Mouse (Mus musculus): ENCODE data around the gene Cideb. TPM values are rescaled to one million over a fixed set of nuclear protein-coding genes. Genes with fewer than 3 reads are reported as not detected.

The Cideb gene
- total and polyA plus RNA-seq, 3 experiments, result 0.61 to 2.3 TPM; not detected in 1

DNA sequence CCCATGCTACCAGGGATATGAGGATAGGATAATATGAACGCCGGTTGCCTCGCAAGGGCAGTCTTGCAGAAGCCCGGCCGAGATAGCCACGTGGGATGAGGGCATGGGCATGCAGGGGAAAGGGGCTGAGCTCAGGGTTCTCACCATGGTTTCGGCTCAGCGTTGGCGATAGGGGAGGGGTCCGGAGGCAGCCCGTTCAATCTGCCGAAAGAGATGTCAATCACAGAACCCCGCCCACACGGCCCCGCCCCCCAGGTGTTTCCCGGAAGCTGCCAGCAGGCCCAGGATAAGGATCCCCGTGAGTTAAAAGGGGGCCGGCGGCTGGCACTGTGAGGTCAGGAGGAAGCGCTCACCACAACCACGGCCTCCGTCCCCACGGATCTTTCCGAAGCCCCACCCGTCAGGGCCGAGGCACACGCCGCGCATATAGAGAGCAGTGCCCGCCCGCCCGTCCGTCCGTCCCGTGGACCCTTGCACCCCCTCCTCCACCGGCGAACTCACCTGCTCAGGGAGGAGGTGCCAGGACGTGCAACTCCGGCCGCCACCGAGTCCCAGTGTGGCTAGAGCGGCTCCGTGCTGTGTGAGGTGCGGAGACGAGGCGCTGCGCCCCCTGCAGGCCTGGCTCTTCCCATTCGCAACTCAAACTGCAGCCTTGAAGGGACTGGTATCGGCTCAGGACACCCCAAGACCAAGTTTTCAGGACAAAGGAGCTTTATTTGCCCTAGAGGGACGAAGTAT, 36.4 kb downstream of the Cideb start, which contains the start of gene Rabggta:
Rabggta (minus strand) TSS at position 564 of the 738 bp plus-strand sequence.
- TF ChIP-seq ZC3H11A (IDR thresholded peaks at IDR 0.05; ENCODE audit: low read depth, low read length), result no peak
- no peak for TF ChIP-seq ZNF384 (IDR thresholded peaks at IDR 0.05; ENCODE audit: low read depth, low read length)
- peak; percentile 57; the same call in 1 of the 2 replicates for TF ChIP-seq BHLHE40 (IDR thresholded peaks at IDR 0.05; ENCODE audit: low read depth, low read length)
- TF ChIP-seq ZKSCAN1 (IDR thresholded peaks at IDR 0.05; ENCODE audit: borderline replicate concordance, low read depth, low read length), result no peak
- peak; percentile 87 for TF ChIP-seq MAX (IDR thresholded peaks at IDR 0.05; ENCODE audit: low read length)
- TF ChIP-seq UBTF (IDR thresholded peaks at IDR 0.05; ENCODE audit: low read depth, low read length), result no peak
- peak; percentile 90 for TF ChIP-seq ELF1 (IDR thresholded peaks at IDR 0.05; ENCODE audit: low read depth, low read length)
- TF ChIP-seq MEF2A (IDR thresholded peaks at IDR 0.05; ENCODE audit: borderline replicate concordance, low read depth, low read length), result peak; percentile 48; the same call in 1 of the 2 replicates
- peak; percentile 59; the same call in 1 of the 2 replicates for TF ChIP-seq ETS1 (conservative IDR thresholded peaks at IDR 0.05; ENCODE audit: low read depth, low read length)
- TF ChIP-seq KAT2A (IDR thresholded peaks at IDR 0.05; ENCODE audit: insufficient replicate concordance, low read length), result 0 out of 2 replicates have a peak, but pooled peaks have one; percentile 59
- peak; percentile 85 for TF ChIP-seq GABPA (IDR thresholded peaks at IDR 0.05; ENCODE audit: insufficient replicate concordance, low read depth, low read length)
- TF ChIP-seq TBP (conservative IDR thresholded peaks at IDR 0.05; ENCODE audit: low read depth, low read length), result 0 out of 2 replicates have a peak, but pooled peaks have one; percentile 27
- peak; percentile 83 for TF ChIP-seq HCFC1 (IDR thresholded peaks at IDR 0.05; ENCODE audit: low read depth, low read length)
- TF ChIP-seq POLR2A (IDR thresholded peaks at IDR 0.05; ENCODE audit: low read depth, low read length), result peak; percentile 75
- peak; percentile 55 for TF ChIP-seq NELFE (IDR thresholded peaks at IDR 0.05; ENCODE audit: low read depth, low read length)
- TF ChIP-seq IRF4 (IDR thresholded peaks at IDR 0.05; ENCODE audit: low read depth, low read length), result peak; percentile 67
- TF ChIP-seq E2F4 (IDR thresholded peaks at IDR 0.05; ENCODE audit: insufficient replicate concordance, low read depth, low read length), result no peak
- TF ChIP-seq CTCF (conservative IDR thresholded peaks at IDR 0.05 in 1 of 2, IDR thresholded peaks at IDR 0.05 in 1 of 2; ENCODE audit: low read depth in 2 of 2, low read length in 2 of 2), result peak; percentile 46 to 90
- no peak for TF ChIP-seq RCOR1 (conservative IDR thresholded peaks at IDR 0.05; ENCODE audit: low read depth, low read length)
- peak; percentile 90; the same call in 1 of the 2 replicates for TF ChIP-seq MYC (IDR thresholded peaks at IDR 0.05; ENCODE audit: low read depth, low read length)
- TF ChIP-seq USF1 (IDR thresholded peaks at IDR 0.05; ENCODE audit: low read depth, low read length), result peak; percentile 21
- no peak; the same call in 1 of the 2 replicates for TF ChIP-seq CHD2 (IDR thresholded peaks at IDR 0.05; ENCODE audit: low read length)
- no peak for TF ChIP-seq EP300 (IDR thresholded peaks at IDR 0.05; ENCODE audit: low read length)
- no peak for TF ChIP-seq MAFK (IDR thresholded peaks at IDR 0.05; ENCODE audit: insufficient replicate concordance, low read length)
- TF ChIP-seq MAZ (IDR thresholded peaks at IDR 0.05; ENCODE audit: low read depth, low read length), result peak; percentile 30; the same call in 1 of the 2 replicates
- peak; percentile 95 for TF ChIP-seq MXI1 (IDR thresholded peaks at IDR 0.05; ENCODE audit: low read depth, low read length)
- peak; percentile 15; the same call in 1 of the 2 replicates for TF ChIP-seq SMC3 (IDR thresholded peaks at IDR 0.05; ENCODE audit: low read depth, low read length)
- peak; percentile 20; the same call in 1 of the 2 replicates for TF ChIP-seq NRF1 (IDR thresholded peaks at IDR 0.05; ENCODE audit: low read depth, low read length)
- TF ChIP-seq SIN3A (IDR thresholded peaks at IDR 0.05; ENCODE audit: low read length), result peak; percentile 75
- peak; percentile 92 for TF ChIP-seq TCF12 (IDR thresholded peaks at IDR 0.05; ENCODE audit: low read depth, low read length)
- TF ChIP-seq RAD21 (IDR thresholded peaks at IDR 0.05; ENCODE audit: low read depth, low read length), result no peak

More for the DNA sequence above, 36.4 kb downstream of the Cideb start, which contains the start of gene Rabggta:
- Histone ChIP-seq H3K4me2 (ENCODE audit: insufficient read depth, low read depth, poor library complexity, severe bottlenecking) (peak within 1 kb of the TSS; percentile 58), H3K27me3 (replicated peaks) (peaks cover 12% of the 10 kb centered on the region), H3K36me3 (replicated peaks in 1 of 2; ENCODE audit: control insufficient read depth in 1 of 2, insufficient read depth in 1 of 2, low read length in 1 of 2) (peaks cover 29 to 38% of the 10 kb centered on the region in 2 experiments), H3K4me3 (replicated peaks in 1 of 3; ENCODE audit: low read depth in 2 of 3, low read length in 2 of 3, poor library complexity in 1 of 3) (peak within 1 kb of the TSS; percentile 44 to 84 (median 65)), H3K9me3 (replicated peaks; ENCODE audit: low read length) (no peaks in the 10 kb centered on the region), H3K4me1 (ENCODE audit: control insufficient read depth in 1 of 2, insufficient read depth in 2 of 2) (peaks cover 15 to 40% of the 10 kb centered on the region in 2 experiments), H3K9ac (ENCODE audit: insufficient read depth, low read depth) (peak within 1 kb of the TSS; percentile 62), H3K27ac (ENCODE audit: insufficient read depth, low read depth) (peak within 1 kb of the TSS; percentile 70), H3K79me2 (replicated peaks; ENCODE audit: control insufficient read depth, extremely low read depth, insufficient read depth, poor library complexity, severe bottlenecking) (no peaks in the 10 kb centered on the region)
- dilution Hi-C loops (cut with MboI; ENCODE audit: extremely low pct_ligation_motif_present, extremely low pct_unique_long_range_greater_than_20kb, low sequenced_read_pairs) (no loop called here), in situ Hi-C loops (cut with MboI; ENCODE audit: low pct_ligation_motif_present, low pct_unique_long_range_greater_than_20kb, low sequenced_read_pairs) (no loop called here)
- DNase-seq (ENCODE audit: extremely low read depth), result peak; percentile 91
